Mouse (Mus musculus) embryonic facial prominence, embryonic 10.5 days (tissue): ENCODE results near the gene Cmklr1. TPM values are rescaled to one million over a fixed set of nuclear protein-coding genes. Genes with fewer than 3 reads are reported as not detected.
A peak's percentile ranks its signal among the peaks of the same experiment; 100 is the strongest.

Source experiments
- DNase-seq: peaks from one replicate; pipeline ENCODE4 v3.0.0-alpha.2; 2017; ENCODE audit warnings: low spot score
- H3K27ac ChIP-seq: fragments of 300-500 bp; sonication (generic); replicated peaks from 2 replicates; pipeline ENCODE4 v1.5.1; 2016; ENCODE audit warnings: mild to moderate bottlenecking
- H3K27me3 ChIP-seq: fragments of 300-500 bp; sonication (generic); replicated peaks from 2 replicates; pipeline ENCODE4 v1.6.1; 2016; ENCODE audit warnings: low read depth, mild to moderate bottlenecking; ENCODE audit not compliant: poor library complexity, severe bottlenecking
- H3K36me3 ChIP-seq: fragments of 300-500 bp; sonication (generic); replicated peaks from 2 replicates; pipeline ENCODE4 v1.6.1; 2016; ENCODE audit warnings: mild to moderate bottlenecking, moderate library complexity
- H3K4me1 ChIP-seq: fragments of 300-500 bp; sonication (generic); 2 replicates; pipeline ENCODE4 v1.6.1; 2016
- H3K4me3 ChIP-seq: fragments of 300-500 bp; sonication (generic); 2 replicates; pipeline ENCODE4 v1.5.1; 2016; ENCODE audit warnings: mild to moderate bottlenecking, moderate library complexity
- H3K9me3 ChIP-seq: fragments of 300-500 bp; sonication (generic); 2 replicates; pipeline ENCODE4 v1.6.1; 2016; ENCODE audit warnings: mild to moderate bottlenecking
- WGBS: fragments of 180-500 bp; shearing (Covaris S2); methylation state at CpG from one replicate; pipeline ENCODE4 v1.1.7; 2016; 5-methylcytosine and 5-hydroxymethylcytosine counted together
- polyA plus RNA-seq: library from polyadenylated mRNA; unstranded; fragments of >200 nt; fragmentation: Nextera tagmentation; extraction: Ambion mirVana; gene quantifications from 2 replicates; pipeline ENCODE4 v1.2.1, GENCODE M21; 2016

The Cmklr1 gene
- polyA plus RNA-seq, 1 experiment from 2014 or later, result 0.69 TPM

DNA sequence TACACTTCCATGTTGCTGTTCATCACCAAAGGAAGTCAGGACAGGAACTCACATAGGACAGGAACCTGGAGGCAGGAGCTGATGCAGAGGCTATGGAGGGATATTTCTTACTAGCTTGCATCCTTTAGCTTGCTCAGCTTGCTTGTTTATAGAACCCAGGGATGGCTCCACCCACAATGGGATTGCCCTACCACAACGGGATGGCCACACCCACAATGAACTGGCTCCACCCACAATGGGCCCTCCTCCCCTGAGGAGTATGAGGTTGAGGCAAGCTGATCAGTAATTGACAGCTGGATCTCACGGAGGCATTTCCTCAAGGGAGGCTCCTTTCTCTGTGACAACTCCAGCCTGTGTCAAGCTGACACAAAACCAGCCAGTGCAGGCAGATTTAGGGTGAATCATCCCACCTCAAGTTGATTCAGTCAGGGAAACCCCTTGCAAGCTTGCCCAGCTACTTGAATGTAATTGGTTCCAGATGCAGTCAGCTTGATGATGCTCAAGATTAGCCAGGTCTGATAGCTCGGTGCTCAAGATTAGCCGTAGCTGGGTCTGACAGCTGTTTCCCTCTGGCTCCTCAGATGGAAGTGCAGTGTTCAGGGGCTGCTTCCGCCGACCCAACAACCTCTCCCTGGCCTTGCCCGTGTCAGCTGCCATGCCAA, 80.0 kb downstream of the Cmklr1 start:
- H3K9me3 ChIP-seq, result 0 out of 2 replicates have a peak, but pooled peaks cover 6% of the 10 kb centered on the region
- peaks cover 16% of the 10 kb centered on the region for H3K4me1 ChIP-seq
- H3K36me3 ChIP-seq, result no peaks in the 10 kb centered on the region
- no peak overlapping the region for H3K4me3 ChIP-seq
- 38% methylated on average over 7 of the region's 7 CpGs for WGBS
- no peaks in the 10 kb centered on the region for H3K27me3 ChIP-seq
- DNase-seq, result peak; percentile 64
- H3K27ac ChIP-seq, result no peak overlapping the region

DNA sequence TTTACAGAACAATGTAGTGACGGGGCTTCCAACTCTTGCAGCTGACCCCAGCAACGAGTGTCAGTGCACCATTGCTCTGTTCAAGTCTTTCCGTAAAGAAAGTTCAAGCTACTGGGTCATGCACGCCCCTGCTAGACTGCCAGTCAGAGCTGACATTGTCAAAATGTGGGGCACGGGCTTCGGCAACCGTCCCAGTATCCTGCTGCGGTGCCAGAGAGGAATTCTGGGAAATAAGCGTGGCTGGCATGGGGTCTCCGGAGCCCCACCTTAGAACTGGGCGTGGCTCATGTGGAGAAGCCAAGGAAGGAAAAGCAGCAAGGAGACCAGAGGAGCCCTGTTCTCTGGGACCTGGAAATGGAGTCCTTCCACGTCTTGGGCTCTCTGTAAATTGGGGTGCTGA, 84.4 kb downstream of the Cmklr1 start:
- Histone ChIP-seq H3K4me1 (peaks cover 12% of the 10 kb centered on the region), H3K4me3 (no peak overlapping the region), H3K27ac (no peak overlapping the region), H3K9me3 (0 out of 2 replicates have a peak, but pooled peaks cover 6% of the 10 kb centered on the region), H3K36me3 (no peaks in the 10 kb centered on the region), H3K27me3 (no peaks in the 10 kb centered on the region)
- no peak for DNase-seq
- 71% methylated on average over 12 of the region's 12 CpGs for WGBS

DNA sequence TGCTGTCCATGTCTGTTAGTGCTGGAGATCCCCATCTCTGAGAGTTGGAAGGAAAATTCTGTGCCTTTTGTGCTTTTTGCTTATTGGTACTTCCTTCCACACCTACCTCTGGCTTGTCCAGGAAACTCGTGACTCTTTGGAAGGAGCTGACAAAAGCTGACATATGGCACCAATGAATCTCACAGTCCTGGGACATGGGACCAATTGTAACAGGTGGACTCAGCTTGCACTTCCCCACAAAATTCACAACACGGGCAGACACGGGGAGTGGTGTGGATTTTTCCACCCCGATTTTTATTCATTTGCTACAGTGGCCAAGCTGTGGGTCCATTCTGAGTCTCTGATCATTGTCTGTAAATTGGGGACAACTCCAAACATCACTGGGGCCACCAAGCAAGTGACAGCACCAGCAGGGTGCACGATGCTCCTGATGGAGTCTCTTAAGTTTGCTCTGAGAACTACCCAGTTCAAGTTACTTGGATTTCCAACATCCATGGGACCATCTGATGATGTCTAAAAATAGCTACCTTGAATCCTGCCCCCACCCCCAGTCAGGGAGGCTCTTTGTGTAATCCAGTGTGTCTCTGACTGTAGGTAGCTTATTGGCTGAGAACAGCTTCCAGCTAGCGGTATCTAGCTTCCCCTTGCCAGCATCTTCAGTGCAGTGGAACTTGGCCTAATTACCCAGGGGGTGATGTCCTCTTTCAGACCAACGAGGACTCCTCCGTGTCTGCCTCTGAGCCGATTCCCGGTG, 84.9 kb downstream of the Cmklr1 start:
- 81% methylated on average over 10 of the region's 10 CpGs for WGBS
- Histone ChIP-seq H3K9me3 (0 out of 2 replicates have a peak, but pooled peaks cover 6% of the 10 kb centered on the region), H3K4me3 (no peak overlapping the region), H3K4me1 (peaks cover 6% of the 10 kb centered on the region), H3K27ac (no peak overlapping the region), H3K27me3 (no peaks in the 10 kb centered on the region), H3K36me3 (no peaks in the 10 kb centered on the region)
- DNase-seq, result no peak

DNA sequence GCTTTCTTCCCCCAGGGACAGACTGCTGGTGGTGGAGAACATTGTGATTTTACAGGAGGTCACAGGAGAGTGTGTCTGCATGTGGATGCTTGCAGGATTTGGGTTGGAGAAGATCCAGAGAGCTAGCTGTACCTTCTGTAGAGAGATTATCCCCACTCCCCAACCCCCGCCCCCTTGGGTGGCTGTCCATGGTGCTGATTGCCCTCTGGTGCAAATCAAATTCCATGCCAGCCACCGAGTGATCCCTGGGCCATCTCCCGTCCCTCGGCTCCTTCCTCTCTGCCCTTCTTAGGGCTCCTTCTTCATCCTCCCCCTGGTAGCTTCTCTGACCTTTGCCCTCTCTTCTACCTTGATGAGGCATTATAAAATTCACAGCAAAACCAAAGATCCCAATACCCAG, 85.8 kb downstream of the Cmklr1 start:
- H3K27ac ChIP-seq, result no peak overlapping the region
- peaks cover 3% of the 10 kb centered on the region; the same call in 1 of the 2 replicates for H3K4me1 ChIP-seq
- 0 out of 2 replicates have a peak, but pooled peaks cover 3% of the 10 kb centered on the region for H3K9me3 ChIP-seq
- peak; percentile 69 for DNase-seq
- H3K27me3 ChIP-seq, result no peaks in the 10 kb centered on the region
- WGBS, result 22% methylated on average over 4 of the region's 4 CpGs
- H3K36me3 ChIP-seq, result no peaks in the 10 kb centered on the region
- no peak overlapping the region for H3K4me3 ChIP-seq

Other genes starting within 250 kb of the Cmklr1 start
- 4.2 and 5.4 TPM in 2 replicates for gene Wscd2, start 160.1 kb downstream of the Cmklr1 start, polyA plus RNA-seq
- gene 1700069L16Rik, start 74.3 kb upstream of the Cmklr1 start, polyA plus RNA-seq, result not detected in 2 replicates
- 3.6 and 4.0 TPM in 2 replicates for gene Ficd, start 85.4 kb upstream of the Cmklr1 start, polyA plus RNA-seq
- gene Sart3, start 122.1 kb upstream of the Cmklr1 start, polyA plus RNA-seq, result 79.0 and 80.9 TPM in 2 replicates
- gene Iscu, start 122.3 kb upstream of the Cmklr1 start, polyA plus RNA-seq, result 99.7 and 103 TPM in 2 replicates
- gene Tmem119, start 150.1 kb upstream of the Cmklr1 start, polyA plus RNA-seq, result 72.7 and 83.3 TPM in 2 replicates
- gene Selplg, start 182.2 kb upstream of the Cmklr1 start, polyA plus RNA-seq, result 0.58 and 0.83 TPM in 2 replicates